Mouse (Mus musculus): ENCODE results near the gene Ankrd28. TPM values are rescaled to one million over a fixed set of nuclear protein-coding genes. Genes with fewer than 3 reads are reported as not detected.

The Ankrd28 gene
- polyA plus RNA-seq, 1 experiment from 2014 or later = 3.6 TPM

DNA sequence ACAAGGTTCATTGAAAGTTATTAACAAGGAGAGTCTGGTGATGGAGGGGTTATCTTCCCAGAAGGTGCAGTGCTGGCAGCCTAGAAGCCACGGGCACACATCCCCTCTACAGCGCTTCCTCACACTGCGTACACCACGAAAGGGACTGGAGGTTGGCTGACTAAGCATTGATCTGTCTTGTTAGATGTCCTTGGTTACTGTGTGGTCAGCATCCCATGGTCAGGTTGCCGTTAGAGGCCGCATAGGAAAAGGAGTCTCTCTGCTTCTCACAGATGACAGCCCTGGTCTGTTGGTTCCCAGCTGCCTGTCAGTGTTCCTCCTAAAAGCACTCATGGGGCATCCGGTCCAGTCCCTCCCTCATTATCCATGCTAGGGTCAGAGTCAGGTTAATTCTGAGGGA, 179.2 kb downstream of the Ankrd28 start:
- no peak overlapping the region for H3K4me2 ChIP-seq (replicated peaks; ENCODE audit: low read depth)
- H3K4me1 ChIP-seq (replicated peaks; ENCODE audit: control insufficient read depth, insufficient read depth) = no peaks in the 10 kb centered on the region
- H3K4me3 ChIP-seq (ENCODE audit: low read depth, low read length) = no peak overlapping the region
- 67% methylated on average over 7 of the region's 7 CpGs for WGBS
- H3K36me3 ChIP-seq (ENCODE audit: control insufficient read depth, insufficient read depth, low read length) = no peaks in the 10 kb centered on the region
- no peak overlapping the region for H3K27ac ChIP-seq (replicated peaks)
- ATAC-seq (ENCODE audit: low FRiP score, low TSS enrichment) (no peak), DNase-seq (ENCODE audit: low spot score) (no peak)
- H3K27me3 ChIP-seq (ENCODE audit: control insufficient read depth, insufficient read depth, low read length) = no peaks in the 10 kb centered on the region
- H3K9ac ChIP-seq (ENCODE audit: low read length) = no peak overlapping the region
- no peaks in the 10 kb centered on the region for H3K9me3 ChIP-seq (ENCODE audit: control insufficient read depth, low read length)
- TF ChIP-seq EP300 (optimal IDR thresholded peaks at IDR 0.05) (no peak), CTCF (IDR thresholded peaks at IDR 0.05; ENCODE audit: low read depth) (no peak)

DNA sequence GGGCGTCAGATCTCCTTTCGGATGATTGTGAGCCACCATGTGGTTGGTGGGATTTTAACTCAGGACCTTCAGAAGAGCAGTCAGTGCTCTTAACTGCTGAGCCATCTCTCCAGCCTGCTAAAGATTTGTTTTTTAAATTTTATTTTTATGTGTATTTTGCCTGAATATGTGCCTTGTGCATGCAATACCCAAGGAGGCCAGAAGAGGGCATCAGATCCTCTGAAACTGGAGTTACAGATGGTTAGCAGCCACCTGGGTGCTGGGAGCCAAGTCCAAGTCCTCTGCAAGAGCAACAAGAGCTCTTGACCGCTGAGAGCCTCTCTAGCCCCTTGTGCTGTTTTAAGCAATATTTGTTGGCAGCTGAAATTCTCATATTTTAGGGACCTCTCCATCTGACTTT, 180.1 kb downstream of the Ankrd28 start:
- no peaks in the 10 kb centered on the region for H3K36me3 ChIP-seq (ENCODE audit: control insufficient read depth, insufficient read depth, low read length)
- no peaks in the 10 kb centered on the region for H3K27me3 ChIP-seq (ENCODE audit: control insufficient read depth, insufficient read depth, low read length)
- no peak for DNase-seq (ENCODE audit: low spot score)
- TF ChIP-seq CTCF (IDR thresholded peaks at IDR 0.05; ENCODE audit: low read depth) (peak; percentile 50), EP300 (optimal IDR thresholded peaks at IDR 0.05) (no peak)
- no peak overlapping the region for H3K4me3 ChIP-seq (ENCODE audit: low read depth, low read length)
- no peak overlapping the region for H3K27ac ChIP-seq (replicated peaks)
- WGBS = 96% methylated on average over 3 of the region's 3 CpGs
- H3K9ac ChIP-seq (ENCODE audit: low read length) = no peak overlapping the region
- no peak overlapping the region for H3K4me2 ChIP-seq (replicated peaks; ENCODE audit: low read depth)
- no peaks in the 10 kb centered on the region for H3K9me3 ChIP-seq (ENCODE audit: control insufficient read depth, low read length)
- ATAC-seq (ENCODE audit: low FRiP score, low TSS enrichment) = no peak
- no peaks in the 10 kb centered on the region for H3K4me1 ChIP-seq (replicated peaks; ENCODE audit: control insufficient read depth, insufficient read depth)

Other genes starting within 250 kb of the Ankrd28 start
- gene Colq, start 239.3 kb downstream of the Ankrd28 start, polyA plus RNA-seq (2015; fragmentation: Nextera tagmentation; extraction: Ambion mirVana) = 0.91 and 1.2 TPM in 2 replicates
- gene Gm49387, start 189.8 kb downstream of the Ankrd28 start, polyA plus RNA-seq (2015; fragmentation: Nextera tagmentation; extraction: Ambion mirVana) = 0.52 and 1.1 TPM in 2 replicates
- gene Btd, start 189.6 kb downstream of the Ankrd28 start, polyA plus RNA-seq (2015; fragmentation: Nextera tagmentation; extraction: Ambion mirVana) = 17.0 and 17.5 TPM in 2 replicates
- gene Hacl1, start 189.4 kb downstream of the Ankrd28 start, polyA plus RNA-seq (2015; fragmentation: Nextera tagmentation; extraction: Ambion mirVana) = 10.9 TPM in 2 replicates
- 0.56 and 0.71 TPM in 2 replicates for gene Galnt15, start 198.3 kb upstream of the Ankrd28 start, polyA plus RNA-seq (2015; fragmentation: Nextera tagmentation; extraction: Ambion mirVana)